Mouse (Mus musculus) megakaryocyte progenitor cell, adult 5-6 weeks (primary cell): Measurements from ENCODE around the gene Stap2. TPM values are rescaled to one million over a fixed set of nuclear protein-coding genes. Genes with fewer than 3 reads are reported as not detected.

ENCODE experiments used
- ATAC-seq: replicated peaks from 2 replicates; pipeline ENCODE4 v1.8.0; 2016; ENCODE audit warnings: mild to moderate bottlenecking, moderate TSS enrichment, inconsistent platforms; ENCODE audit not compliant: poor library complexity
- total RNA-seq, 2 experiments: library from RNA; stranded (forward) in 1 of 2; stranded (reverse) in 1 of 2; fragments of 157-497, 149-512 nt in 1 of 2; fragments of 200-1000 nt in 1 of 2; gene quantifications; 2 replicates each; pipeline versions ENCODE4 v1.2.3 to v1.2.4; 2015 to 2017

The Stap2 gene
- total RNA-seq, 2 experiments from 2014 or later, result 0.32 TPM; not detected in 1

- peak; percentile 84 for ATAC-seq
These were observed 3.1 kb upstream of the Stap2 start for GRCm38 (mm10) chr17:56008356-56009087.

GRCm38 (mm10) chr17:56007444-56008355 lies 2.3 kb upstream of the Stap2 start:
- no peak for ATAC-seq

DNA sequence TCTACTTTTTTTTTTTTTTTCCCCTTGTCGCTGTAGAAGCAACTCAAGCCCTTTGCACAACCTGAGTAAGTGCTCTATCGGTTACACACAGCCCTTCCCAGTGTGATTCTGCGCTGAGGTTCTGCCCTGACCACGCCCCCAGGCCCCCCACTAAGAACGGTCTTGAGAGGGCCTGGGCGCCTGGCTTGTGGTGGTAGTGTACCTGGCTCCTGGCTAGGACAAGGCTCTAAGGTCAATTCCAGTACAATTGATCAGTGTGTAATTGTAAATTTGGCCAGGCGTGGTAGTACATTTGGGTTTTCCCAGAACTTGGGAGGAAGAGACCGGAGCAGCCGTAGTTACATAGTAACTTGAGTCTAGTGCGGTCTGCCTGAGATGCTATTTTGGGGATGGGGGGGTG lies 1.6 kb upstream of the Stap2 start:
- ATAC-seq, result no peak

- peak; percentile 70 for ATAC-seq
These were observed 2.4 kb downstream of the Stap2 start for GRCm38 (mm10) chr17:56003000-56003399.

- ATAC-seq, result no peak
These were observed 5.4 kb downstream of the Stap2 start for GRCm38 (mm10) chr17:55999794-56000499.

DNA sequence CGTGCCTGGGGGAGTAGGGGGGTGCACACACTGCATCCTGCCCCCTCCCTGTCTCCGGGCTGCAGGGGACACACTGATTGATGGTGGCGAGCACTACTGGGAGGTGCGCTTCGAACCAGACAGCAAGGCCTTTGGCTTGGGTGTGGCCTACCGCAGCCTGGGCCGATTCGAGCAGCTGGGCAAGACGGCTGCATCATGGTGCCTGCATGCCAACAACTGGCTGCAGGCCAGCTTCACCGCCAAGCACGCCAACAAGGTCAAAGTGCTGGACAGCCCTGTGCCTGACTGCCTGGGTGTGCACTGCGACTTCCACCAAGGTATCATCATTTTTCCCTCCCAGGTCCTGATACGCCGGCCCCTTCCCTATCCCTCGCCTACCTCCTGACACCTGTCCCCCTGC lies 9.4 kb downstream of the Stap2 start:
- no peak for ATAC-seq

- no peak for ATAC-seq
These were observed 15.0 kb downstream of the Stap2 start for GRCm38 (mm10) chr17:55990278-55990898.

DNA sequence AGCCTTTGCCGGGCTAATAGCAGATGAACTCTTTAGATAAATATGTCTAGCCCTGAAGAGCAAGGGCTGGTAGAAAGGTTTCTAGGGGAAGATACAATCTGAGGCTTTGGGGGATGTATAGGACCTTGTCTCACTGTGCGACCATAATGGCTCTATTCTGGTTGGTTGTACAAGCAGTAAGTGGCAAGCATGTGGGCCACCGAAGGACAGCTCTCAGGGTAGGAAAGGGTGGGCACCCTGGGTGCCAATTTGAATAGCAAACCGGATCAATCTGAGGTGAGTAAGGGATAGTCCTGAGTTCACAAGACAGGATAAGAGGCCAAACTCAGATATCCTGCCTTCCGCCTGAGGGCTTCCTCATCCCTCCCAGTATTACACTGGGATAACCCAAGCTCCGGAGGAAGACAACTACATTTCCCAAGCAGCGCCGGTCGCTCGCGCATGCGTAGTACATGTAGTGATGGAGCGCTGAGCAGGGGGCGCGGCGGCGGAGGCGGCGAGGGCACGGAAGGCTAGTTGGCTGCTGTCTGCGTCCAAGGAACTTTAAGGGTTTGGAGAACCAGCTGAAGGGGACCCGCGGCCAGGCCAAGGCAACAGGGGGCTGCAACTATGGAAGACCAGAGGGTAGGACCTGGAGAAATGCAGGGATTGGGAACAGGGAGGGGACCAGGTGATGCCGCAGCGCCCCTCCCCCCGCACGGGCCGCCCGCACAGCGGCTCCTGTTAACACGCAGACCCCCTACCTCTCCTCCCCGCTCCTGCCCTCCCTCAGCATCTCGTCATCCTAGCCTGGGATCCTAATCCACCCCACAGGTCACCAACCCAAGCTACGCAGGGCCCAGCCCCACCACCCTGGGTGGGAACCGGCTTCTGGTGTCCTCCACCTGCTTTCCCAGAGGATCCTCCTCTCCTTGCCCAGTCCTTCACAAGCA lies 19.1 kb downstream of the Stap2 start, which contains the start of gene Fsd1:
TSS of gene Fsd1 (plus strand) at position 480 of the 932 bp plus-strand sequence.
- peak; percentile 29; the same call in 1 of the 2 replicates for ATAC-seq

DNA sequence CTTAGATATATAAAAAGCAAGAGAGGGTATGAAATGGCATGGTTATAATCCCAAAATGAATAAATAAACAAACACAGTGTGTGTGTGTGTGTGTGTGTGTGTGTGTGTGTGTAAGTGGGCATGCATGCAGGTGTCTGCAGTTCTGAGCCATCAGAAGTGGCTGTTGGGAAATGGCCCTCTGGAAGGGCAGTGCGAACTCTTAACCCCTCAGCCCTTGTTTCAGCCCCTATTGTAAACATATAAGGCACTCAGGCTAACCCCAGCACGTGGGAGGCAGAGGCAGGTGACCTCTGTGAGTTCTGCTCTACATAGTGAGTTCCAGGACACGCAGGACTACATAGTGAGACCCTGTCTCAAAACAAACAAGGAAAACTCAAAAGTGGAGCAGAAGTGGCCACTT lies 28.1 kb downstream of the Stap2 start:
- no peak for ATAC-seq

DNA sequence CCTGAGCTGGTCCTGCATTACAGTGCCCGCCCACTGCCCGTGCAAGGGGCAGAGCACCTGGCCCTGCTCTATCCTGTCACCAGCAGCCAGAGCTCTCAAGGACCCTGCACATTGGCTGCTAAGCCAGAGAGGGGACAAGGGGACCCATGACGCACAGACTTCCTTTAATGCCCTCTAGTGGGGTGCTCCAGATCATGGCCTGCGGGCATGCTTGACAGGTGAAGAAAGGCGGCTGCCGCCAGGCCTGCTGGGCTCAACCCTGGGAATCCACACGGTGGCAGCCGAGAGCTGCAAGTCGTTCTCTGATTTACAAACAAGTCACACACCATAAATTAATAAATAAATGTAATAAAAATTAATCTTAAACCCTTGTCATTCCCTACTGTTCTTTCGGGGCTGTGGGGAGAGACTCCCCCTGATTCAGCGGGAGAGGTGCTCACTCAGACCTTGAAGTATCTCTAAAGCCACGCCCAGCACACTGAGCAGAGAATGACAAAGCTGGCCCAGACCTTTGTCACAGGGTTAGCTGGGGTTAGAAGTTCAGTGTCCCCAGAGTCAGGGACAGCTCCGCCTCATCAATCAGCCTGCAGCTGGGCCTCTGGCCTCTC lies 29.0 kb downstream of the Stap2 start:
- peak; percentile 98 for ATAC-seq

DNA sequence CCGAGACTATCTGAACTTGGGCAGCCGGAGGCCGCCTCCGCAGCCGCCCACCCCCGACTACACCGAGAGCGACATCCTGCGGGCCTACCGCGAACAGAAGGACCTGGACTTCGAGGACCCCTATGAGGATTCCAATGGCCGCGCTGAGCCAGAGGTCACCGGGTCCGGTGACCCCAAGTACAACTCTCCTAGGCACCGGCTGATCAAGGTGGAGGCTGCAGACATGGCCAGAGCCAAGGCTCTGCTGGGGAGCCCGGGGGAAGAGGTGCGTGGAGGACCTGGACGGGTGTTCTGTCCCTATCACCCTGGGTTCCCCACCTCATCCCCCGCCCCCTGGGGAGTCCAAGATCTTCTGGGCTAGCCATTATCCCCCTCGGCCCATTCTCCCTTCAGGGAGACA lies 33.9 kb downstream of the Stap2 start:
- no peak for ATAC-seq

GRCm38 (mm10) chr17:55969966-55970891 lies 35.2 kb downstream of the Stap2 start, which contains the start of gene Shd:
Gene Shd (plus strand): TSS chr17:55970467.
- ATAC-seq, result peak; percentile 37

DNA sequence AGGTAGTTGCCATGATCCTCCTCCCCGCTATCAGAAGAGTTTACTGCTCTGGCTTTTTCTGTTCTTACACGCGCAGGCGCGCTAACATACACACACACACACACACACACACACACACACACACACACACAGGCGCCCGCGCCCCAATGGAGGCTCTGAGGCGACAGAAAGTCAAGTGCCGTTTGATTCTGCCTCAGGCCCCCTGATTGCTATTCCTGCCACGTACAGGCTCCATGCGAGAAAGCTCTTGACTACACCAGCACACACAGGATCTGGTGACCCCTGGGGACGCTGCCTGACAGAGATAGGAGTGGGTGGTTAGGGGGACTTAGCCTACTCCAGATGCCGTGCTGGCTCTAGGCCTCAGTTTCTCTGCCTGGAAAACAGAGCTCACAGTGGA lies 35.8 kb downstream of the Stap2 start:
- ATAC-seq, result peak; percentile 16; the same call in 1 of the 2 replicates

GRCm38 (mm10) chr17:55968210-55968609 lies 37.2 kb downstream of the Stap2 start:
- no peak for ATAC-seq

GRCm38 (mm10) chr17:55967186-55967585 lies 38.2 kb downstream of the Stap2 start:
- no peak for ATAC-seq

- ATAC-seq, result no peak
These were observed 40.4 kb downstream of the Stap2 start for GRCm38 (mm10) chr17:55964996-55965395.

GRCm38 (mm10) chr17:55964496-55964895 lies 40.9 kb downstream of the Stap2 start:
- no peak for ATAC-seq

GRCm38 (mm10) chr17:55963171-55963570 lies 42.2 kb downstream of the Stap2 start:
- ATAC-seq, result peak; percentile 49
